Mouse (Mus musculus) kidney, adult 2 months (tissue): ENCODE measurements around the gene Gm20521. TPM values are rescaled to one million over a fixed set of nuclear protein-coding genes. Genes with fewer than 3 reads are reported as not detected.

Experiments used
- DNase-seq: peaks from one replicate; pipeline ENCODE4 v3.0.0; 2021
- H3K27ac ChIP-seq: fragments of 200-500 bp; 2 replicates; pipeline ENCODE4 v1.5.1; 2012; ENCODE audit warnings: low read depth, low read length, control low read depth, inconsistent platforms; ENCODE audit not compliant: insufficient read depth
- H3K27me3 ChIP-seq: fragments of 200-500 bp; replicated peaks from 2 replicates; pipeline ENCODE4 v1.6.1; 2012; ENCODE audit warnings: mild to moderate bottlenecking, moderate library complexity, low read length, inconsistent platforms; ENCODE audit not compliant: control insufficient read depth, insufficient read depth
- H3K36me3 ChIP-seq: fragments of 200-500 bp; 2 replicates; pipeline ENCODE4 v1.6.1; 2012; ENCODE audit warnings: mild to moderate bottlenecking, moderate library complexity, low read length, inconsistent platforms; ENCODE audit not compliant: control insufficient read depth, insufficient read depth
- H3K4me1 ChIP-seq: fragments of 200-500 bp; 2 replicates; pipeline ENCODE4 v1.6.1; 2011; ENCODE audit warnings: low read length; ENCODE audit not compliant: control insufficient read depth, insufficient read depth
- H3K4me3 ChIP-seq: fragments of 200-500 bp; 2 replicates; pipeline ENCODE4 v1.5.1; 2011; ENCODE audit warnings: mild to moderate bottlenecking, low read depth, low read length, control low read depth; ENCODE audit not compliant: insufficient read depth
- CTCF ChIP-seq: fragments of 200-500 bp; conservative IDR thresholded peaks from 2 replicates; pipeline ENCODE4 v1.5.1; 2011; ENCODE audit warnings: low read depth, mild to moderate bottlenecking, control low read depth, low read length, moderate library complexity, mixed read lengths; ENCODE audit not compliant: insufficient read depth, insufficient read length
- POLR2A ChIP-seq: fragments of 200-500 bp; IDR thresholded peaks from one replicate; pipeline ENCODE4 v1.6.1; 2011; ENCODE audit warnings: low read depth, low read length, control low read depth
- WGBS: fragments of 180-500 bp; shearing (Covaris S2); methylation state at CpG from one replicate; pipeline ENCODE4 v1.1.7; 2018; 5-methylcytosine and 5-hydroxymethylcytosine counted together
- polyA plus RNA-seq: library from polyadenylated mRNA; depleted of rRNA; stranded (reverse); fragments of >200 nt; gene quantifications from 2 replicates; pipeline ENCODE4 v1.2.3, GENCODE M21; 2012

The Gm20521 gene
- polyA plus RNA-seq, 1 experiment = not detected

GRCm38 (mm10) chr14:54874165-54874564 lies 9.1 kb upstream of the Gm20521 start:
- Histone ChIP-seq H3K36me3 (no peaks in the 10 kb centered on the region), H3K4me1 (peaks cover 4% of the 10 kb centered on the region), H3K27ac (no peak overlapping the region), H3K27me3 (no peaks in the 10 kb centered on the region), H3K4me3 (no peak overlapping the region)
- no peak for DNase-seq
- 96% methylated on average over 3 of the region's 3 CpGs for WGBS
- no peak for TF ChIP-seq POLR2A
- no peak for TF ChIP-seq CTCF

- Histone ChIP-seq H3K4me3 (peak overlapping the region; percentile 77), H3K27me3 (no peaks in the 10 kb centered on the region), H3K27ac (peak overlapping the region; percentile 65; the same call in 1 of the 2 replicates), H3K36me3 (no peaks in the 10 kb centered on the region), H3K4me1 (peaks cover 4% of the 10 kb centered on the region)
- WGBS = 5% methylated on average over 36 of the region's 36 CpGs
- no peak for TF ChIP-seq POLR2A
- TF ChIP-seq CTCF = no peak
- DNase-seq = peak; percentile 66
Observed at GRCm38 (mm10) chr14:54875844-54876538, 7.2 kb upstream of the Gm20521 start.

DNA sequence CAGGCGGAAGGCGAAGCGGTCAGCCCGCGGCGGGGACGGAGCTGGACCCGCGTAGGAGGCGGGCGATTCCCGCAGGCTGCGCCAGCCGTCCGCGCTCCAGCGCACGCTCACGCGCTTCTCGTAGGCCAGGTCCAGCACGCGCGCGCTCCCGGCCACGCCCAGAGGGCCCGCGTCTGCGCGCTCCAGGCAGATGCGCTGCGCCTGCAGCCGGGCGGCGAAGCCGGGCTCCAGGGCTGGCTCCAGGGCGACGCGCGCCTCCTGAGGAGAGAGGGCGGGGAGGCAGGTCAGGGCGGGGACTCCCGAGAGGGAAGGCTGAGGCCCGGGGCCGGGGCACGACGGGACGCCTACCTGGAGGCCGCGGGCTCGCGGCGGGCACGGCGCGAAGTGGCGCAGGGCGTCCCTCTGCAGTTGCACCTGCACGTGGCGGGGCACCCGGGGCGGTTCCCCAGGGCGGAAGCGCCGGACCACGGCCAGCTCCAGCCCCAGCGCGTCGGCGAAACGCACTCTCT lies 6.6 kb upstream of the Gm20521 start:
- TF ChIP-seq CTCF = no peak
- peak; percentile 23 for TF ChIP-seq POLR2A
- peak overlapping the region; percentile 65 for H3K27ac ChIP-seq
- H3K4me3 ChIP-seq = peak overlapping the region; percentile 77
- H3K27me3 ChIP-seq = no peaks in the 10 kb centered on the region
- under 1% methylated on average over 72 of the region's 72 CpGs for WGBS
- peaks cover 4% of the 10 kb centered on the region for H3K4me1 ChIP-seq
- no peaks in the 10 kb centered on the region for H3K36me3 ChIP-seq
- peak; percentile 94 for DNase-seq

- H3K4me1 ChIP-seq = peaks cover 4% of the 10 kb centered on the region
- H3K27ac ChIP-seq = peak within 1 kb of the TSS; percentile 65
- peak within 1 kb of the TSS; percentile 77 for H3K4me3 ChIP-seq
- H3K27me3 ChIP-seq = no peaks in the 10 kb centered on the region
- WGBS = 1% methylated on average over 61 of the region's 61 CpGs
- peak; percentile 86 for DNase-seq
- no peaks in the 10 kb centered on the region for H3K36me3 ChIP-seq
- no peak for TF ChIP-seq CTCF
- no peak for TF ChIP-seq POLR2A
Observed at GRCm38 (mm10) chr14:54877048-54877715, 6.1 kb upstream of the Gm20521 start, which contains the start of gene Ppp1r3e. TSS of gene Ppp1r3e (minus strand) at chr14:54877550.

DNA sequence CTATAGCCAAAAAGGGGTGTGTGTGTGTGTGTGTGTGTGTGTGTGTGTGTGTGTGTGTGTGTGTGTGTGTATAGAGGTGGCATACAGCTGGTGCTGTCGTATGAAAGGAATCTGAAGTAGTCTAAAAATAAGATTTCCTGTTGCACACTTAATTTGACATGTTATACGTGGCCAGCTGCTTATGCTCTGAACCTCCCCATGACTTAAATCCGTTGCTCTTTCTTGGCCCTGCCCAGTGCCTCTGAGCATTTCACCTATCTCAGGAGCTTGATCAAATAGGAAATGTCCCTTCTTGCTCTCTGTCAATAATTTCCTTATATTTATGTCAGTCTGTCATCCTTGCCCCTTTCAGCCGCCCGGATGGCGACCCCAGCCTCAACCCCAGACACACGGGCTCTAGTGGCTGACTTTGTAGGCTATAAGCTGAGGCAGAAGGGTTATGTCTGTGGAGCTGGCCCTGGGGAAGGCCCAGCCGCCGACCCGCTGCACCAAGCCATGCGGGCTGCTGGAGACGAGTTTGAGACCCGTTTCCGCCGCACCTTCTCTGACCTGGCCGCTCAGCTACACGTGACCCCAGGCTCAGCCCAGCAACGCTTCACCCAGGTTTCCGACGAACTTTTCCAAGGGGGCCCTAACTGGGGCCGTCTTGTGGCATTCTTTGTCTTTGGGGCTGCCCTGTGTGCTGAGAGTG lies 926 bp downstream of the Gm20521 start:
- Histone ChIP-seq H3K36me3 (no peaks in the 10 kb centered on the region), H3K27me3 (no peaks in the 10 kb centered on the region), H3K4me1 (peaks cover 9% of the 10 kb centered on the region; the same call in 1 of the 2 replicates), H3K27ac (peak overlapping the region; percentile 74), H3K4me3 (peak overlapping the region; percentile 64)
- DNase-seq = no peak
- no peak for TF ChIP-seq POLR2A
- no peak for TF ChIP-seq CTCF
- WGBS = 20% methylated on average over 21 of the region's 21 CpGs

GRCm38 (mm10) chr14:54885309-54885708 lies 2.1 kb downstream of the Gm20521 start:
- no peak overlapping the region for H3K4me3 ChIP-seq
- no peak for TF ChIP-seq POLR2A
- TF ChIP-seq CTCF = no peak
- H3K27ac ChIP-seq = no peak overlapping the region
- H3K4me1 ChIP-seq = peaks cover 9% of the 10 kb centered on the region; the same call in 1 of the 2 replicates
- WGBS = 90% methylated on average over 11 of the region's 11 CpGs
- no peaks in the 10 kb centered on the region for H3K36me3 ChIP-seq
- no peak for DNase-seq
- H3K27me3 ChIP-seq = no peaks in the 10 kb centered on the region
